Mouse (Mus musculus): Measurements from ENCODE around the gene Pde11a. TPM values are rescaled to one million over a fixed set of nuclear protein-coding genes. Genes with fewer than 3 reads are reported as not detected.

Gene Pde11a
- total RNA-seq, 1 experiment: 0.27 TPM

DNA sequence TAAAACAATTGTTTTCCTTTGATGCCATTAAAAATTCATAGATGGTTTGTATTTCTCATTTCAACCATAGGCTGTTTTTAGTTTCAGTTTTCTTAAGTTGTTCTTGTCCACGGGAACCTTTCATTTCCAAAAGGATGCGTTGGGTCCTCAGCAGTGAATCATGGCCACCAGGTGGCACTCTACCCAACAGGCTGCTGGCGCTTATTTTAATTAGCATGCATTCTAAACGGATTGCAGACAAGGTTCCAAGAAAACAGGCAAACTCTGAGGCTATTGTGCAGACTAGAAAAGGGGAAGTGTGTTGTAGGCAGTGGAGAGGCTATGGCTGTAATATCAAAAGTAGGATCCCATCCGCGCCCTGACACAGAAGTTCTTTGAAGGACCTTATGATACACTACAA, 83.7 kb downstream of the Pde11a start:
- Histone ChIP-seq H3K9ac (ENCODE audit: insufficient read depth, low read depth, low read length, poor library complexity, severe bottlenecking) (no peak overlapping the region), H3K9me3 (ENCODE audit: control insufficient read depth, insufficient read depth, low read depth, low read length) (no peaks in the 10 kb centered on the region), H3K36me3 (ENCODE audit: control insufficient read depth, insufficient read depth, low read length, poor library complexity, severe bottlenecking) (no peaks in the 10 kb centered on the region), H3K4me3 (ENCODE audit: insufficient read depth in 1 of 2, low read depth in 1 of 2, low read length in 2 of 2, poor library complexity in 1 of 2, severe bottlenecking in 1 of 2) (no peak overlapping the region), H3K4me1 (ENCODE audit: control insufficient read depth in 2 of 2, insufficient read depth in 2 of 2, low read length in 2 of 2, poor library complexity in 1 of 2) (peaks cover 0 to 2% of the 10 kb centered on the region in 2 experiments; a peak in 1 of 4 replicates), H3K27ac (ENCODE audit: insufficient read depth, low read depth, low read length, poor library complexity, severe bottlenecking) (no peak overlapping the region)
- DNase-seq (ENCODE audit: low read depth, low spot score): peak; percentile 46
- no peak for TF ChIP-seq HCFC1 (IDR thresholded peaks at IDR 0.05; ENCODE audit: borderline replicate concordance, insufficient read depth, low read length)
- TF ChIP-seq CHD2 (IDR thresholded peaks at IDR 0.05; ENCODE audit: low read depth, low read length): no peak
- no peak for TF ChIP-seq ZC3H11A (IDR thresholded peaks at IDR 0.05; ENCODE audit: borderline replicate concordance, low read depth, low read length)
- no peak for TF ChIP-seq MAFK (IDR thresholded peaks at IDR 0.05; ENCODE audit: insufficient read depth, low read depth, low read length)
- no peak for TF ChIP-seq ZNF384 (IDR thresholded peaks at IDR 0.05; ENCODE audit: low read depth, low read length)
- in situ Hi-C loops (cut with MboI; ENCODE audit: low sequenced_read_pairs in 2 of 2, unreplicated experiment in 2 of 2): no loop called here

- Histone ChIP-seq H3K36me3 (ENCODE audit: control insufficient read depth, insufficient read depth, low read length, poor library complexity, severe bottlenecking) (no peaks in the 10 kb centered on the region), H3K4me1 (ENCODE audit: control insufficient read depth in 2 of 2, insufficient read depth in 2 of 2, low read length in 2 of 2, poor library complexity in 1 of 2) (peaks cover 0 to 2% of the 10 kb centered on the region in 2 experiments; a peak in 1 of 4 replicates), H3K9me3 (ENCODE audit: control insufficient read depth, insufficient read depth, low read depth, low read length) (no peaks in the 10 kb centered on the region), H3K27ac (ENCODE audit: insufficient read depth, low read depth, low read length, poor library complexity, severe bottlenecking) (no peak overlapping the region), H3K9ac (ENCODE audit: insufficient read depth, low read depth, low read length, poor library complexity, severe bottlenecking) (no peak overlapping the region), H3K4me3 (ENCODE audit: insufficient read depth in 1 of 2, low read depth in 1 of 2, low read length in 2 of 2, poor library complexity in 1 of 2, severe bottlenecking in 1 of 2) (no peak overlapping the region)
- TF ChIP-seq HCFC1 (IDR thresholded peaks at IDR 0.05; ENCODE audit: borderline replicate concordance, insufficient read depth, low read length): no peak
- TF ChIP-seq CHD2 (IDR thresholded peaks at IDR 0.05; ENCODE audit: low read depth, low read length): no peak
- no peak for TF ChIP-seq ZNF384 (IDR thresholded peaks at IDR 0.05; ENCODE audit: low read depth, low read length)
- no peak for TF ChIP-seq ZC3H11A (IDR thresholded peaks at IDR 0.05; ENCODE audit: borderline replicate concordance, low read depth, low read length)
- no peak for TF ChIP-seq MAFK (IDR thresholded peaks at IDR 0.05; ENCODE audit: insufficient read depth, low read depth, low read length)
- DNase-seq (ENCODE audit: low read depth, low spot score): no peak
- in situ Hi-C loops (cut with MboI; ENCODE audit: low sequenced_read_pairs in 2 of 2, unreplicated experiment in 2 of 2): no loop called here
Measured at GRCm38 (mm10) chr2:76251379-76251778, 87.2 kb downstream of the Pde11a start.

DNA sequence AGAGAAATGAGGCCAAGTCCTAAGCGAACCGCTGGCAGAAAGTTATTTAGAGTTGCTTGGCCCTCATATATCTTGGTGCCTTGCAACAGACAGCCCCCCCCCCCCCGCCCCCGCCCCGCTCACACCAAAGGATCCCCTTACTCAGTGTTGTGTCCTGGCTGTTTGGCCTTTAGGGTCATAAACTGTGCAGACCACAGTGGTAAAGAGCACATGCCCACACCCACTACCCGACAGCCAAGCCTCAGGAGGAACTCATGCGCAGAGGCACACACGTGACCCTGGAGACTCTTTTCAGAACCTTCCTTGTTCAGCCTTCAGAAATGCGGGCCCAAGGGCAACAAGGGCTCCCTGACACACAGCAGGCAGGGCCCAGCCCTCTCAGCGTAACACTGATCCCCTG, 90.3 kb downstream of the Pde11a start:
- no peaks in the 10 kb centered on the region for H3K9me3 ChIP-seq (ENCODE audit: control insufficient read depth, insufficient read depth, low read depth, low read length)
- H3K36me3 ChIP-seq (ENCODE audit: control insufficient read depth, insufficient read depth, low read length, poor library complexity, severe bottlenecking): no peaks in the 10 kb centered on the region
- in situ Hi-C loops (cut with MboI; ENCODE audit: low sequenced_read_pairs in 2 of 2, unreplicated experiment in 2 of 2): no loop called here
- H3K27ac ChIP-seq (ENCODE audit: insufficient read depth, low read depth, low read length, poor library complexity, severe bottlenecking): no peak overlapping the region
- H3K4me1 ChIP-seq (ENCODE audit: control insufficient read depth in 2 of 2, insufficient read depth in 2 of 2, low read length in 2 of 2, poor library complexity in 1 of 2): peaks cover 0 to 2% of the 10 kb centered on the region in 2 experiments; a peak in 1 of 4 replicates
- H3K9ac ChIP-seq (ENCODE audit: insufficient read depth, low read depth, low read length, poor library complexity, severe bottlenecking): no peak overlapping the region
- no peak for DNase-seq (ENCODE audit: low read depth, low spot score)
- no peak for TF ChIP-seq MAFK (IDR thresholded peaks at IDR 0.05; ENCODE audit: insufficient read depth, low read depth, low read length)
- no peak for TF ChIP-seq ZC3H11A (IDR thresholded peaks at IDR 0.05; ENCODE audit: borderline replicate concordance, low read depth, low read length)
- TF ChIP-seq CHD2 (IDR thresholded peaks at IDR 0.05; ENCODE audit: low read depth, low read length): no peak
- no peak for TF ChIP-seq ZNF384 (IDR thresholded peaks at IDR 0.05; ENCODE audit: low read depth, low read length)
- no peak overlapping the region for H3K4me3 ChIP-seq (ENCODE audit: insufficient read depth in 1 of 2, low read depth in 1 of 2, low read length in 2 of 2, poor library complexity in 1 of 2, severe bottlenecking in 1 of 2)

- H3K36me3 ChIP-seq (ENCODE audit: control insufficient read depth, insufficient read depth, low read length, poor library complexity, severe bottlenecking): no peaks in the 10 kb centered on the region
- in situ Hi-C loops (cut with MboI; ENCODE audit: low sequenced_read_pairs in 2 of 2, unreplicated experiment in 2 of 2): no loop called here
- DNase-seq (ENCODE audit: low read depth, low spot score): no peak
- no peaks in the 10 kb centered on the region for H3K4me1 ChIP-seq (ENCODE audit: control insufficient read depth in 2 of 2, insufficient read depth in 2 of 2, low read length in 2 of 2, poor library complexity in 1 of 2)
- no peak overlapping the region for H3K27ac ChIP-seq (ENCODE audit: insufficient read depth, low read depth, low read length, poor library complexity, severe bottlenecking)
- no peak for TF ChIP-seq ZC3H11A (IDR thresholded peaks at IDR 0.05; ENCODE audit: borderline replicate concordance, low read depth, low read length)
- TF ChIP-seq MAFK (IDR thresholded peaks at IDR 0.05; ENCODE audit: insufficient read depth, low read depth, low read length): no peak
- TF ChIP-seq ZNF384 (IDR thresholded peaks at IDR 0.05; ENCODE audit: low read depth, low read length): no peak
- no peak for TF ChIP-seq CHD2 (IDR thresholded peaks at IDR 0.05; ENCODE audit: low read depth, low read length)
- TF ChIP-seq HCFC1 (IDR thresholded peaks at IDR 0.05; ENCODE audit: borderline replicate concordance, insufficient read depth, low read length): no peak
- no peak overlapping the region for H3K9ac ChIP-seq (ENCODE audit: insufficient read depth, low read depth, low read length, poor library complexity, severe bottlenecking)
- no peak overlapping the region for H3K4me3 ChIP-seq (ENCODE audit: insufficient read depth in 1 of 2, low read depth in 1 of 2, low read length in 2 of 2, poor library complexity in 1 of 2, severe bottlenecking in 1 of 2)
- H3K9me3 ChIP-seq (ENCODE audit: control insufficient read depth, insufficient read depth, low read depth, low read length): no peaks in the 10 kb centered on the region
Measured at GRCm38 (mm10) chr2:76239175-76239574, 99.4 kb downstream of the Pde11a start.

GRCm38 (mm10) chr2:76238496-76238895, 100.1 kb downstream of the Pde11a start:
- TF ChIP-seq HCFC1 (IDR thresholded peaks at IDR 0.05; ENCODE audit: borderline replicate concordance, insufficient read depth, low read length): no peak
- TF ChIP-seq CHD2 (IDR thresholded peaks at IDR 0.05; ENCODE audit: low read depth, low read length): no peak
- no peak for TF ChIP-seq MAFK (IDR thresholded peaks at IDR 0.05; ENCODE audit: insufficient read depth, low read depth, low read length)
- TF ChIP-seq ZNF384 (IDR thresholded peaks at IDR 0.05; ENCODE audit: low read depth, low read length): no peak
- no peak for TF ChIP-seq ZC3H11A (IDR thresholded peaks at IDR 0.05; ENCODE audit: borderline replicate concordance, low read depth, low read length)
- in situ Hi-C loops (cut with MboI; ENCODE audit: low sequenced_read_pairs in 2 of 2, unreplicated experiment in 2 of 2): no loop called here
- no peak overlapping the region for H3K9ac ChIP-seq (ENCODE audit: insufficient read depth, low read depth, low read length, poor library complexity, severe bottlenecking)
- no peak overlapping the region for H3K27ac ChIP-seq (ENCODE audit: insufficient read depth, low read depth, low read length, poor library complexity, severe bottlenecking)
- no peaks in the 10 kb centered on the region for H3K4me1 ChIP-seq (ENCODE audit: control insufficient read depth in 2 of 2, insufficient read depth in 2 of 2, low read length in 2 of 2, poor library complexity in 1 of 2)
- no peak overlapping the region for H3K4me3 ChIP-seq (ENCODE audit: insufficient read depth in 1 of 2, low read depth in 1 of 2, low read length in 2 of 2, poor library complexity in 1 of 2, severe bottlenecking in 1 of 2)
- no peaks in the 10 kb centered on the region for H3K9me3 ChIP-seq (ENCODE audit: control insufficient read depth, insufficient read depth, low read depth, low read length)
- H3K36me3 ChIP-seq (ENCODE audit: control insufficient read depth, insufficient read depth, low read length, poor library complexity, severe bottlenecking): no peaks in the 10 kb centered on the region
- no peak for DNase-seq (ENCODE audit: low read depth, low spot score)
